Mouse (Mus musculus): ENCODE data around the gene Dbf4. TPM values are rescaled to one million over a fixed set of nuclear protein-coding genes. Genes with fewer than 3 reads are reported as not detected.

Dbf4 gene
- total RNA-seq, 2 experiments from 2014 or later, result 8.7 to 9.5 TPM

DNA sequence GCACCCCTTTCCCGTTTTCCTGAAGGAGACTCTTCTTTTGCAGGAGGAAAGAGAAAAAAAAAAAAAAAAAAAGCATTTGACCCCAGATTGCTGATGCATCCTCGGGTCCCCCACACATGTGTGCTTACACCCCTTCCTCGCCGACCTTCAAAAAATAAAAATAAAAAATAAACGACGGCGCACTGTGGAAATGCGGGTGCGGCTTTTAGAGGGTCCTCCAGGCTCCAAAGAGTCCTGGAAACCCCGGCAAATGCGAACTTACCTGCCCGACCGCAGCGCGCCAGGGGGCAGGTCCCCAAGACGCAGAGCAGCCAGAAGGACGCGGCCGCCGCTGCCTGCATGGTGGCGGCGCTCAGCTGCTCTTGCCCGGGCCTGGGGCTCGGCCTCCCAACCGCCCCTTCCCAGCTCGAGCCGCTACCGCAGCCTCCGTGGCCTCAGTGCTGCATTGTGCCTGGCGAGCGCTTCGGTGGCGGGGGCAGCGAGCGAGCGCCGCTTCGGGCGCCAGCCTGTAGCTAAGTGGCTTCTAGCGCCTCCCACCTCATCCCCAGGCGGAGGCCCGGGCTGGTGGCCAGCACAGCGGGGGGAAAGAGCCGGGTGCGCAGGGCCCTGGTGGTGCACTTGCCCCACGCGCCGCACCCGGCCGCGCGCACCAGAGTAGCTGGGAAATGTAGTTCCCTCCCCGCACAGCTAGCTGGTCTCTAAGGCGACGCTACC is 54.7 kb downstream of the Dbf4 start, which contains the start of gene Adam22:
Adam22 (minus strand) TSS at position 547 of the 714 bp plus-strand sequence.
- intact Hi-C loops (cut with DNase I), result loop anchor here (5.0 kb wide), 1 partner anchor 205 kb away; no protein-coding TSS in a partner anchor

DNA sequence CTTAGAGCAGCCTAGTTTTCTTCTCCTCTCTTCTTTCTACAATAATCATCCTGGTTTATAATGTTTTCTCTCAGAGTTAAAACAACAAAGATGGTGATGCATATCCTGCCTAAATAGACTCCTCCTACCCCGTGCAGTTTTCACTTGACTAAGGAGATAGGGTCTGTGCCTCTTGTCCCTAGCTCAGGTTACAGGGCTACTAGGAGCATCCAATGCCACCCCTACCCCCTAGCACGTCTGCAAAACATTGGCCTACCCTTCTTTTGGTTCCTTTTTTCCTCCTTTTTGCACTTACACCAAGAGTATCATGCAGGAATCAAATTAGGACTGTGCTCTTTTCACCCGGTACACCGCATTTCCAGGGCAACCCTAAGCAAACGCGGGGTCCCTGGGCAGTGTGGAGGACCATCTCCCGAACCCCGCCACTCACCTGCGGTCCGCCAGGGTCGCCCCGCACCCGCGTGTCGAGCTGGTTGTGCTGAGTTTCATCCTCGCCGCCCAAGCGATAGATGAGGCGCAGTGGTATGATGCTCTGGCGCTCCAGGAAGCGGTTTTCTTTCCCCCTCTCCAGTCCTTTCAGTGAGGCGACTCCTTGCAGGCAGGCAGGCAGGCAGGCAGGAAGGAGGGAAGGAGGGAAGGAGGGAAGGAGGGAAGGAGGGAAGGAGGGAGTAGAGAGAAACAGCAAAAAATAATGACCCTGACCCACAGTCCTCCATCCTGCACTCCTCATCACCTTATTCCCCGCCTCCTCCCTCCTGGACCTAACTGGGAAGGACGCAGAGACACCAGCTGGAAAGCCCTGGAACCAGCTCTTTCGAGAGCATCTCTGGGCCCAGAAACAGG is 55.5 kb downstream of the Dbf4 start:
- intact Hi-C loops (cut with DNase I), result loop anchor here (5.0 kb wide), 1 partner anchor 205 kb away; no protein-coding TSS in a partner anchor
- peak in 1 of 2 experiments; percentile 7 for DNase-seq

More for the DNA sequence above, 54.7 kb downstream of the Dbf4 start, which contains the start of gene Adam22:
- peak; percentile 88 to 89 for DNase-seq

DNA sequence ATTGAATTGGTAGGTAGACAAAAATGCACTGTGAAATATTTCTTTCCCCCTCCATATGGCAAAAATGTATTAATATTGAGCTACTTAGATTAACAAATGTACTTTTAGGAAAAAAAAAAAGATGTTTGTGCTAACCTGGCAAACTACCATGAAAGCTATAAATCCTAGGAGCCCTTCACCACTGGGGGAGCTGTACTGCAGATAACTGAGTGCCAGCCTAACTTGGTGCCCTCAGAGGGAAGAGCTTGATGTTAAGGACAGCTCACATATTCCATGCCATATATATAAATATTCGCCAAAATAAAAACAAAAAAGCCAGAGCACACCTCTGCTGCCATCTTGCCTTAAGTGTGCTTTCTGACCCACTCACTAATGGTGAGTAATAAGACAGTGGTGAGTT is 60.2 kb downstream of the Dbf4 start:
- intact Hi-C loops (cut with DNase I), result loop anchor here (5.0 kb wide), 1 partner anchor 300 kb away; no protein-coding TSS in a partner anchor
- DNase-seq, result no peak

DNA sequence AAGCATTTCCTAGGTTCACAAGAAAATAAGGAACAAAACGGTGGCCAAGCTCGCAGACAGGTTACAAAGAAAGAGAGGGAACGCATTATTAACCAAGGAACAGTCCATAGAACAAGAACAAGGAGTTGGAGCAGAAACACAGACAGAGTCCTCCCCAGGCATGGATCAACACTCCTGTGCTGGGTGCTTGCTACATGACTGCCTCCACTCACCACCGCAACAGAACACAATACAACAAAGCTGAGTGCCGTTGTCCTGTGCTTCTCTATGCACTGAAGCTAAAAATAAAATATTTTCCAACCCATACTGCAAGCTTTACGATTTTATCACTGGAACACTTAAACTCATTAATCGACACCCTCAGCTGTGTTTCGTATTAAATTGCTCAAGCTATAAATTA is 64.8 kb downstream of the Dbf4 start:
- intact Hi-C loops (cut with DNase I), result no loop called here

DNA sequence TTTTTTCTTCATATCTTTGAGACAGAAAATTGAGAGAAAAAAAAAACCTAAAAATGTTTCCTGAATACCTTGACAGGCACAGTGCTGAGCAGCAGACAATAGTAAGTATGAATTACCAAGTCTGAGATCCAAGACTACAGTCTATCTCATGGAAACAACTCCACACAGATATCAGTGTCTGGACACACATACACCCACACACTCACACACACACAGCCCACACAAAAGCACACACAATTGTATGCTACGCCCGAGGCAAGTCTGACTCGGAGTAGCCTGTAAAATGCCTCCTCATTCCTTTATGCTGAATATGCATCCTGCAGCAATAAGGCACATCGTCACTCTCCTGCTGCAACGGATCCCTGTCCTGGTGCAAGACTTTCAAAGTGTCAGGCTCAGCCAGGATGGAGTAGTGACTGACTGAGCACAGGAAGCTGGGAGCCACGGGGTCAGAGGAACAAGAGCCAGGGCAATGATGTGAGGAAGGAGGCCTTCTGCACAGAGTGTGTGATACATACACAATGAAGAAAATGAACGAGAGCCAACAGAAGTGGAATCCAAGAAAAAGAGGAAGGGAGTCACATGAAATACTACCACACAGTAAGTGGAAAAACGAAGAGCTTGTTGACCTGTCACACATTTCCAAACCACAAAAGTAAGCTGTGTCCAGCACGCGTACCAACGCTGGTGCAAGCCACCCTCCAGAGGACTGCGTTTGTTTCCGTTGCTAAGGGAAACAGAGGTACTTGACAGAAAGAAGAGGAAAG is 65.4 kb downstream of the Dbf4 start:
- intact Hi-C loops (cut with DNase I), result no loop called here
- peak; percentile 26 to 34 for DNase-seq

More for the DNA sequence above, 64.8 kb downstream of the Dbf4 start:
- no peak for DNase-seq

DNA sequence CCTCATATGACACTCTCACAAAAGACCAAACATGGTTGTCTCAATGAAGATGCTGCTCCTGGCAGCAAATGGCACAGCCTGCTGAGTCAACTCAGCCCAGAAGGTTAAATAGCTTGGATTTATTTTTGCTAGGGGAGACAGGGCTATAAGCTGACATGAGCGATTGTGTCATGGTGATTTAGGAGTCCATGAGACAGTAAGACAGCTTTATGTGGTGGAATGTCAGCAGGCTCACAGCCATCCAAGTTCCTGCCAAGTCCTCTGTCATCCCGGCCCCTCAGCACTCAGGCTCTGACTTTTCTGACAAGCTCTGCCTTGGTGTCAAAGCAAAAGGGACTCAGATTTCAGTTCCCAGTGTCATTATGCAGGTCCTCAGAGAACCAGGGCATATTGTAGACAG is 66.2 kb downstream of the Dbf4 start:
- intact Hi-C loops (cut with DNase I), result no loop called here
- peak; percentile 37 to 44 for DNase-seq

DNA sequence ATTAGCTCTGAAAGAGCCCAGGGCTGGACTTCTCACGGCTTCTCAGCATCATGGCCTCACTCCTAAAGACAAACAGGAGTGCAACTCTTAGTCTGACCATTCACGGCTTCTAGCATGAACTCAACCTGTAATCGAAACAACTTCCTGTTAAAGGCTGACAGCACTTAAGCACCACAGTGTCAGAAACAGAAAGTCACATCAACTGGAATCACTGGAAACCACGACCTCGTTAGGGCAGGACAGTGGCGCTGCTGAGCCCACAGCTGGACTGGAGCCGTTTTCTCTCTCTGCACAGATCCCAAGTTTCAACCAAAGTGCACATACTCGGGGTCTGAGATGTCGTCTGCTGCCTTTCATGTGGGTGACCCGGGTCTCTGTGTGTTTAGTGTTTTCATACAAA is 73.0 kb downstream of the Dbf4 start:
- intact Hi-C loops (cut with DNase I), result no loop called here
- DNase-seq, result no peak

Other genes starting within 250 kb of the Dbf4 start
- gene Adam22, start 54.6 kb downstream of the Dbf4 start, total RNA-seq (2021), result 1 to 10 TPM; 4.7 to 6.9 TPM
- gene Slc25a40, start 134 bp upstream of the Dbf4 start, total RNA-seq (2021), result 10 to 100 TPM; 10.0 to 10.8 TPM
- 1 to 10 TPM; 1.1 to 1.7 TPM for gene Rundc3b, start 200.2 kb upstream of the Dbf4 start, total RNA-seq (2021)
- gene Abcb1a, start 237.4 kb upstream of the Dbf4 start, total RNA-seq (2021), result 1 to 10 TPM; 8.6 to 8.9 TPM

All from heart, postnatal 10 days (tissue).